Comparison of ENCODE assay signal across 20 mouse cellular contexts in the genomic region with DNA sequence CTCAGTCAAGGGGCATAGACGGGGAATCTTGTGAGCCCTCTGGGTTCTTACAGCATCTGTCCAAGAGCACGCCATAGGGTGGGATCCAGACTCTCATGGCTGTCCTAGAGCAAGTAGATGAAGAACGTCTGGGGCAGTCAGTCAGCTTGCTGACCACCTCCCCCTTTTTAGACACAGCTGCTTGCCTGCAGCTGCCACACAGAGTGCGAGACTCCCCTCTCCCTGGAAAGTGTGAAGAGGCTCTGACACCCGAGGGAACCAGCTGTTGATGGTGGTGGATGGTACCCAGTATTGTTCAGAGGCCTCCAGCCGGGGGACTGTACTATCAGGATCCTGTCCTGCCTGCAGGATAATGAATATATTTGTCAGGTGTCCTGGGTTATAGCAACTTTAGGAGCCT.
DNase-seq lines count a peak whose midpoint lies in the region; ATAC-seq and TF ChIP-seq lines count a peak whose summit lies in the region.
"Had no signal": no experiment of that assay in that cellular context is flagged by ENCODE, and none has a peak within 500 bp of the region (broad histone marks: within the 10 kb centered on the region; RNA-seq: fewer than 3 reads in every experiment).

No protein-coding gene starts in this region.

- 0 out of 2 replicates have a peak overlapping the region, but pooled peaks have one; percentile 50 for H3K27ac ChIP-seq in hindbrain, embryonic 10.5 days
- no peak overlapping the region for H3K27ac ChIP-seq in hindbrain, postnatal 0 days
- H3K27ac ChIP-seq in midbrain, embryonic 12.5 days (replicated peaks) = peak overlapping the region; percentile 66
- H3K27ac ChIP-seq in left cerebral cortex, adult 2 months = no peak overlapping the region
- H3K27ac ChIP-seq: forebrain, embryonic 13.5 days; macrophage had no signal

- no peak overlapping the region for H3K9ac ChIP-seq in hindbrain, postnatal 0 days (replicated peaks; ENCODE audit: low read length)
- H3K9ac ChIP-seq in midbrain, embryonic 12.5 days (replicated peaks) = no peak overlapping the region
- H3K9ac ChIP-seq: forebrain, embryonic 13.5 days had no signal

- no peak for DNase-seq in hindbrain, embryonic 10.5 days (ENCODE audit: low spot score)
- no peak for DNase-seq in hindbrain, postnatal 0 days (ENCODE audit: low spot score)
- DNase-seq in retina, postnatal 1 day = peak; percentile 29
- no peak for DNase-seq in retina, embryonic 14.5 days (ENCODE audit: low spot score)
- DNase-seq in left cerebral cortex, adult 2 months (ENCODE audit: extremely low spot score in 1 of 2, low spot score in 2 of 2) = no peak
- DNase-seq in right cerebral cortex, postnatal 25 days = no peak
- DNase-seq in layer of hippocampus, adult 9-10 months (ENCODE audit: low spot score) = no peak
- DNase-seq: B cell, adult 2 months; cerebellum, postnatal 10 days; gastrocnemius, postnatal 10 days; heart, postnatal 36 days; kidney, postnatal 10 days; layer of hippocampus, adult 9-11 months; lung, adult 2 months had no signal

- no peak for TF ChIP-seq CTCF in hindbrain, postnatal 0 days (IDR thresholded peaks at IDR 0.05; ENCODE audit: low read depth)
- no peak for TF ChIP-seq CTCF in left cerebral cortex, adult 2 months (IDR thresholded peaks at IDR 0.05)

- peaks cover 36% of the 10 kb centered on the region for H3K4me1 ChIP-seq in hindbrain, embryonic 10.5 days (replicated peaks)
- H3K4me1 ChIP-seq in hindbrain, postnatal 0 days (ENCODE audit: insufficient read depth, low read length) = peaks cover 4% of the 10 kb centered on the region; the same call in 1 of the 2 replicates
- peaks cover 31% of the 10 kb centered on the region for H3K4me1 ChIP-seq in midbrain, embryonic 12.5 days

- ATAC-seq in hindbrain, postnatal 0 days = no peak
- ATAC-seq in midbrain, embryonic 12.5 days (ENCODE audit: low FRiP score, low read depth) = 0 out of 2 replicates have a peak, but pooled peaks have one; percentile 2
- ATAC-seq: forebrain, embryonic 13.5 days; intestine, embryonic 16.5 days; Patski had no signal

- H3K4me3 ChIP-seq in hindbrain, embryonic 10.5 days = no peak overlapping the region
- no peak overlapping the region for H3K4me3 ChIP-seq in hindbrain, postnatal 0 days (ENCODE audit: low read length)
- no peak overlapping the region for H3K4me3 ChIP-seq in midbrain, embryonic 12.5 days
- H3K4me3 ChIP-seq in left cerebral cortex, adult 2 months = no peak overlapping the region
- H3K4me3 ChIP-seq: forebrain, embryonic 13.5 days; heart, embryonic 10.5 days had no signal

- intact Hi-C loops in left cerebral cortex, adult 2 months (cut with DNase I) = no loop called here

- WGBS in hindbrain, embryonic 10.5 days = 59% methylated on average over 6 of the region's 6 CpGs
- WGBS in hindbrain, postnatal 0 days = 62% methylated on average over 6 of the region's 6 CpGs
- 58% methylated on average over 6 of the region's 6 CpGs for WGBS in midbrain, embryonic 12.5 days

- no peak overlapping the region for H3K4me2 ChIP-seq in hindbrain, postnatal 0 days (ENCODE audit: low read depth, low read length)
- H3K4me2 ChIP-seq in midbrain, embryonic 12.5 days (replicated peaks) = no peak overlapping the region
- H3K4me2 ChIP-seq: forebrain, embryonic 13.5 days had no signal

- no peaks in the 10 kb centered on the region for H3K9me3 ChIP-seq in hindbrain, embryonic 10.5 days
- no peaks in the 10 kb centered on the region for H3K9me3 ChIP-seq in hindbrain, postnatal 0 days (ENCODE audit: low read length)
- H3K9me3 ChIP-seq in midbrain, embryonic 12.5 days = no peaks in the 10 kb centered on the region
- H3K9me3 ChIP-seq: heart, embryonic 10.5 days had no signal

- no peaks in the 10 kb centered on the region for H3K27me3 ChIP-seq in hindbrain, embryonic 10.5 days (ENCODE audit: insufficient read depth, poor library complexity, severe bottlenecking)
- no peaks in the 10 kb centered on the region for H3K27me3 ChIP-seq in hindbrain, postnatal 0 days (ENCODE audit: insufficient read depth, low read length)
- H3K27me3 ChIP-seq in midbrain, embryonic 12.5 days = no peaks in the 10 kb centered on the region
- H3K27me3 ChIP-seq: forebrain, embryonic 13.5 days; Patski had no signal

- H3K36me3 ChIP-seq in hindbrain, embryonic 10.5 days = peaks cover 9% of the 10 kb centered on the region
- H3K36me3 ChIP-seq in hindbrain, postnatal 0 days (ENCODE audit: insufficient read depth, low read length) = no peaks in the 10 kb centered on the region
- H3K36me3 ChIP-seq in midbrain, embryonic 12.5 days = no peaks in the 10 kb centered on the region

Comparison
In these comparisons a context has a peak if more than half of its experiments do, and no peak if none do; other contexts are left out.
1. H3K27ac ChIP-seq: peak in hindbrain, embryonic 10.5 days (single experiment) and midbrain, embryonic 12.5 days (single experiment); none in hindbrain, postnatal 0 days (single experiment) and left cerebral cortex, adult 2 months (single experiment).